Mouse (Mus musculus): Measurements from ENCODE around the gene Wdr82. TPM values are rescaled to one million over a fixed set of nuclear protein-coding genes. Genes with fewer than 3 reads are reported as not detected.

Gene Wdr82
- polyA plus RNA-seq, 1 experiment from 2014 or later: 27.1 TPM

- peak overlapping the region; percentile 97 for H3K9ac ChIP-seq (ENCODE audit: low read depth, low read length)
- H3K9me3 ChIP-seq (ENCODE audit: control insufficient read depth, low read length): no peaks in the 10 kb centered on the region
- H3K4me1 ChIP-seq (ENCODE audit: control insufficient read depth, insufficient read depth, low read length): peaks cover 32% of the 10 kb centered on the region
- H3K27ac ChIP-seq (ENCODE audit: low read depth, low read length): peak overlapping the region; percentile 96
- H3K4me3 ChIP-seq (ENCODE audit: low read length): peak overlapping the region; percentile 96
- H3K27me3 ChIP-seq (ENCODE audit: control insufficient read depth, insufficient read depth, low read length): no peaks in the 10 kb centered on the region
- WGBS: under 1% methylated on average over 30 of the region's 30 CpGs
- H3K36me3 ChIP-seq (ENCODE audit: control insufficient read depth, insufficient read depth, low read length): peaks cover 4% of the 10 kb centered on the region
- peak; percentile 59 for ATAC-seq (ENCODE audit: low FRiP score, low TSS enrichment)
- peak overlapping the region; percentile 69 for H3K4me2 ChIP-seq (replicated peaks; ENCODE audit: low read depth, low read length)
Observed at GRCm38 (mm10) chr9:106171346-106172158, 824 bp downstream of the Wdr82 start.

- Histone ChIP-seq H3K4me2 (replicated peaks; ENCODE audit: low read depth, low read length) (peak overlapping the region; percentile 69), H3K4me3 (ENCODE audit: low read length) (peak overlapping the region; percentile 96), H3K4me1 (ENCODE audit: control insufficient read depth, insufficient read depth, low read length) (peaks cover 32% of the 10 kb centered on the region), H3K9me3 (ENCODE audit: control insufficient read depth, low read length) (no peaks in the 10 kb centered on the region), H3K9ac (ENCODE audit: low read depth, low read length) (peak overlapping the region; percentile 97), H3K36me3 (ENCODE audit: control insufficient read depth, insufficient read depth, low read length) (peaks cover 14% of the 10 kb centered on the region), H3K27ac (ENCODE audit: low read depth, low read length) (no peak overlapping the region), H3K27me3 (ENCODE audit: control insufficient read depth, insufficient read depth, low read length) (no peaks in the 10 kb centered on the region)
- 5% methylated on average over 3 of the region's 3 CpGs for WGBS
- ATAC-seq (ENCODE audit: low FRiP score, low TSS enrichment): no peak
Observed at GRCm38 (mm10) chr9:106172527-106172926, 1.8 kb downstream of the Wdr82 start.

- Histone ChIP-seq H3K9ac (ENCODE audit: low read depth, low read length) (no peak overlapping the region), H3K4me1 (ENCODE audit: control insufficient read depth, insufficient read depth, low read length) (peaks cover 32% of the 10 kb centered on the region), H3K4me3 (ENCODE audit: low read length) (peak overlapping the region; percentile 96)
Observed at GRCm38 (mm10) chr9:106173363-106173762, 2.6 kb downstream of the Wdr82 start.

GRCm38 (mm10) chr9:106175552-106176200 is 4.9 kb downstream of the Wdr82 start:
- Histone ChIP-seq H3K9me3 (ENCODE audit: control insufficient read depth, low read length) (no peaks in the 10 kb centered on the region), H3K36me3 (ENCODE audit: control insufficient read depth, insufficient read depth, low read length) (peaks cover 45% of the 10 kb centered on the region), H3K27me3 (ENCODE audit: control insufficient read depth, insufficient read depth, low read length) (no peaks in the 10 kb centered on the region), H3K4me2 (replicated peaks; ENCODE audit: low read depth, low read length) (no peak overlapping the region), H3K27ac (ENCODE audit: low read depth, low read length) (no peak overlapping the region), H3K4me1 (ENCODE audit: control insufficient read depth, insufficient read depth, low read length) (peaks cover 28% of the 10 kb centered on the region), H3K9ac (ENCODE audit: low read depth, low read length) (no peak overlapping the region), H3K4me3 (ENCODE audit: low read length) (no peak overlapping the region)
- WGBS: 63% methylated on average over 3 of the region's 3 CpGs
- no peak for ATAC-seq (ENCODE audit: low FRiP score, low TSS enrichment)

More at GRCm38 (mm10) chr9:106173363-106173762, 2.6 kb downstream of the Wdr82 start:
- Histone ChIP-seq H3K27ac (ENCODE audit: low read depth, low read length) (no peak overlapping the region), H3K9me3 (ENCODE audit: control insufficient read depth, low read length) (no peaks in the 10 kb centered on the region), H3K4me2 (replicated peaks; ENCODE audit: low read depth, low read length) (peak overlapping the region; percentile 69), H3K27me3 (ENCODE audit: control insufficient read depth, insufficient read depth, low read length) (no peaks in the 10 kb centered on the region), H3K36me3 (ENCODE audit: control insufficient read depth, insufficient read depth, low read length) (peaks cover 22% of the 10 kb centered on the region)
- 61% methylated on average over 2 of the region's 2 CpGs for WGBS
- ATAC-seq (ENCODE audit: low FRiP score, low TSS enrichment): no peak

GRCm38 (mm10) chr9:106176769-106177168 is 6.0 kb downstream of the Wdr82 start:
- Histone ChIP-seq H3K4me1 (ENCODE audit: control insufficient read depth, insufficient read depth, low read length) (peaks cover 28% of the 10 kb centered on the region), H3K9ac (ENCODE audit: low read depth, low read length) (no peak overlapping the region), H3K36me3 (ENCODE audit: control insufficient read depth, insufficient read depth, low read length) (peaks cover 56% of the 10 kb centered on the region), H3K9me3 (ENCODE audit: control insufficient read depth, low read length) (no peaks in the 10 kb centered on the region), H3K4me2 (replicated peaks; ENCODE audit: low read depth, low read length) (no peak overlapping the region), H3K27ac (ENCODE audit: low read depth, low read length) (no peak overlapping the region), H3K4me3 (ENCODE audit: low read length) (no peak overlapping the region), H3K27me3 (ENCODE audit: control insufficient read depth, insufficient read depth, low read length) (no peaks in the 10 kb centered on the region)
- WGBS: 80% methylated on average over 5 of the region's 5 CpGs
- no peak for ATAC-seq (ENCODE audit: low FRiP score, low TSS enrichment)

- no peak overlapping the region for H3K4me2 ChIP-seq (replicated peaks; ENCODE audit: low read depth, low read length)
- H3K9ac ChIP-seq (ENCODE audit: low read depth, low read length): no peak overlapping the region
- no peaks in the 10 kb centered on the region for H3K9me3 ChIP-seq (ENCODE audit: control insufficient read depth, low read length)
- H3K36me3 ChIP-seq (ENCODE audit: control insufficient read depth, insufficient read depth, low read length): peaks cover 66% of the 10 kb centered on the region
- H3K4me1 ChIP-seq (ENCODE audit: control insufficient read depth, insufficient read depth, low read length): peaks cover 28% of the 10 kb centered on the region
- H3K27me3 ChIP-seq (ENCODE audit: control insufficient read depth, insufficient read depth, low read length): no peaks in the 10 kb centered on the region
- ATAC-seq (ENCODE audit: low FRiP score, low TSS enrichment): no peak
- no peak overlapping the region for H3K27ac ChIP-seq (ENCODE audit: low read depth, low read length)
- no peak overlapping the region for H3K4me3 ChIP-seq (ENCODE audit: low read length)
- WGBS: 90% methylated on average over 6 of the region's 6 CpGs
Observed at GRCm38 (mm10) chr9:106177799-106178198, 7.1 kb downstream of the Wdr82 start.

GRCm38 (mm10) chr9:106179454-106179853 is 8.7 kb downstream of the Wdr82 start:
- peaks cover 83% of the 10 kb centered on the region for H3K36me3 ChIP-seq (ENCODE audit: control insufficient read depth, insufficient read depth, low read length)

GRCm38 (mm10) chr9:106179964-106180363 is 9.2 kb downstream of the Wdr82 start:
- no peaks in the 10 kb centered on the region for H3K9me3 ChIP-seq (ENCODE audit: control insufficient read depth, low read length)
- H3K4me3 ChIP-seq (ENCODE audit: low read length): no peak overlapping the region
- no peak overlapping the region for H3K9ac ChIP-seq (ENCODE audit: low read depth, low read length)
- peaks cover 7% of the 10 kb centered on the region; the same call in 1 of the 2 replicates for H3K4me1 ChIP-seq (ENCODE audit: control insufficient read depth, insufficient read depth, low read length)
- ATAC-seq (ENCODE audit: low FRiP score, low TSS enrichment): no peak
- no peak overlapping the region for H3K27ac ChIP-seq (ENCODE audit: low read depth, low read length)
- no peaks in the 10 kb centered on the region for H3K27me3 ChIP-seq (ENCODE audit: control insufficient read depth, insufficient read depth, low read length)
- WGBS: 95% methylated on average over 3 of the region's 3 CpGs
- no peak overlapping the region for H3K4me2 ChIP-seq (replicated peaks; ENCODE audit: low read depth, low read length)
- peaks cover 88% of the 10 kb centered on the region for H3K36me3 ChIP-seq (ENCODE audit: control insufficient read depth, insufficient read depth, low read length)

More at GRCm38 (mm10) chr9:106179454-106179853, 8.7 kb downstream of the Wdr82 start:
- Histone ChIP-seq H3K4me3 (ENCODE audit: low read length) (no peak overlapping the region), H3K9ac (ENCODE audit: low read depth, low read length) (no peak overlapping the region), H3K27ac (ENCODE audit: low read depth, low read length) (no peak overlapping the region), H3K4me1 (ENCODE audit: control insufficient read depth, insufficient read depth, low read length) (peaks cover 12% of the 10 kb centered on the region; the same call in 1 of the 2 replicates), H3K9me3 (ENCODE audit: control insufficient read depth, low read length) (no peaks in the 10 kb centered on the region), H3K27me3 (ENCODE audit: control insufficient read depth, insufficient read depth, low read length) (no peaks in the 10 kb centered on the region), H3K4me2 (replicated peaks; ENCODE audit: low read depth, low read length) (no peak overlapping the region)
- ATAC-seq (ENCODE audit: low FRiP score, low TSS enrichment): no peak
- WGBS: 93% methylated on average over 2 of the region's 2 CpGs

GRCm38 (mm10) chr9:106182146-106182545 is 11.4 kb downstream of the Wdr82 start:
- Histone ChIP-seq H3K4me1 (ENCODE audit: control insufficient read depth, insufficient read depth, low read length) (no peaks in the 10 kb centered on the region), H3K9ac (ENCODE audit: low read depth, low read length) (no peak overlapping the region), H3K4me2 (replicated peaks; ENCODE audit: low read depth, low read length) (no peak overlapping the region), H3K27me3 (ENCODE audit: control insufficient read depth, insufficient read depth, low read length) (no peaks in the 10 kb centered on the region), H3K9me3 (ENCODE audit: control insufficient read depth, low read length) (no peaks in the 10 kb centered on the region), H3K4me3 (ENCODE audit: low read length) (no peak overlapping the region), H3K27ac (ENCODE audit: low read depth, low read length) (no peak overlapping the region), H3K36me3 (ENCODE audit: control insufficient read depth, insufficient read depth, low read length) (peaks cover 99% of the 10 kb centered on the region)
- no peak for ATAC-seq (ENCODE audit: low FRiP score, low TSS enrichment)
- WGBS: 94% methylated on average over 4 of the region's 4 CpGs

Data from kidney, embryonic 14.5 days (tissue).